Mouse (Mus musculus) brain, embryonic 14.5 days (tissue): ENCODE data around the gene Nell2. TPM values are rescaled to one million over a fixed set of nuclear protein-coding genes. Genes with fewer than 3 reads are reported as not detected.

Source experiments
- DNase-seq: peaks from one replicate; pipeline ENCODE4 v3.0.0-alpha.2; 2011; ENCODE audit warnings: low read depth
- CTCF ChIP-seq: fragments of 200-500 bp; IDR thresholded peaks from 2 replicates; pipeline ENCODE4 v1.5.1; 2012; ENCODE audit warnings: inconsistent platforms, mild to moderate bottlenecking, moderate library complexity, borderline replicate concordance; ENCODE audit not compliant: insufficient read depth, insufficient read length; ENCODE audit errors: extremely low read depth
- POLR2A ChIP-seq: fragments of 200-500 bp; IDR thresholded peaks from 2 replicates; pipeline ENCODE4 v1.6.1; 2012; ENCODE audit warnings: mild to moderate bottlenecking, inconsistent platforms, borderline replicate concordance; ENCODE audit not compliant: poor library complexity, insufficient read depth, insufficient read length, severe bottlenecking; ENCODE audit errors: extremely low read depth
- polyA plus RNA-seq: library from polyadenylated mRNA; depleted of rRNA; stranded (reverse); fragments of >200 nt; gene quantifications from 2 replicates; pipeline ENCODE4 v1.2.3, GENCODE M21; 2012

Gene Nell2
- polyA plus RNA-seq, 1 experiment, result 168 TPM

GRCm38 (mm10) chr15:95108626-95109025 lies 419.7 kb downstream of the Nell2 start:
- DNase-seq, result no peak
- TF ChIP-seq CTCF, result no peak
- TF ChIP-seq POLR2A, result no peak

GRCm38 (mm10) chr15:95107246-95107809 lies 421.0 kb downstream of the Nell2 start:
- TF ChIP-seq CTCF (no peak), POLR2A (no peak)
- DNase-seq, result peak; percentile 65

- no peak for DNase-seq
- no peak for TF ChIP-seq POLR2A
- TF ChIP-seq CTCF, result no peak
These were observed 426.8 kb downstream of the Nell2 start for GRCm38 (mm10) chr15:95101522-95101921.

- TF ChIP-seq POLR2A (no peak), CTCF (no peak)
- DNase-seq, result no peak
These were observed 428.2 kb downstream of the Nell2 start for GRCm38 (mm10) chr15:95100133-95100532.

- TF ChIP-seq CTCF, result no peak
- no peak for TF ChIP-seq POLR2A
- no peak for DNase-seq
These were observed 442.4 kb downstream of the Nell2 start for GRCm38 (mm10) chr15:95085962-95086361.

- peak; percentile 80 for DNase-seq
- TF ChIP-seq POLR2A, result no peak
- no peak for TF ChIP-seq CTCF
These were observed 446.7 kb downstream of the Nell2 start for GRCm38 (mm10) chr15:95081654-95082053.

GRCm38 (mm10) chr15:95075356-95075755 lies 453.0 kb downstream of the Nell2 start:
- DNase-seq, result peak; percentile 54
- no peak for TF ChIP-seq POLR2A
- TF ChIP-seq CTCF, result no peak

GRCm38 (mm10) chr15:95070881-95071280 lies 457.5 kb downstream of the Nell2 start:
- no peak for DNase-seq
- no peak for TF ChIP-seq CTCF
- no peak for TF ChIP-seq POLR2A

- TF ChIP-seq CTCF, result no peak
- no peak for TF ChIP-seq POLR2A
- peak; percentile 38 for DNase-seq
These were observed 459.6 kb downstream of the Nell2 start for GRCm38 (mm10) chr15:95068799-95069198.

- DNase-seq, result no peak
- no peak for TF ChIP-seq CTCF
- no peak for TF ChIP-seq POLR2A
These were observed 460.3 kb downstream of the Nell2 start for GRCm38 (mm10) chr15:95068023-95068422.

GRCm38 (mm10) chr15:95055081-95055650 lies 473.2 kb downstream of the Nell2 start:
- DNase-seq, result peak; percentile 63
- TF ChIP-seq POLR2A, result no peak
- no peak for TF ChIP-seq CTCF

GRCm38 (mm10) chr15:95049171-95049729 lies 479.1 kb downstream of the Nell2 start:
- DNase-seq, result peak; percentile 34

More at GRCm38 (mm10) chr15:95049171-95049729, 479.1 kb downstream of the Nell2 start:
- TF ChIP-seq POLR2A, result no peak
- no peak for TF ChIP-seq CTCF
